Mouse (Mus musculus) kidney, adult 2 months (tissue): ENCODE measurements around the gene Rbfox1.

Source experiments
- CTCF ChIP-seq: fragments of 200-500 bp; conservative IDR thresholded peaks from 2 replicates; pipeline ENCODE4 v1.5.1; 2011; ENCODE audit warnings: low read depth, mild to moderate bottlenecking, control low read depth, low read length, moderate library complexity, mixed read lengths; ENCODE audit not compliant: insufficient read depth, insufficient read length
- POLR2A ChIP-seq: fragments of 200-500 bp; IDR thresholded peaks from one replicate; pipeline ENCODE4 v1.6.1; 2011; ENCODE audit warnings: low read depth, low read length, control low read depth

DNA sequence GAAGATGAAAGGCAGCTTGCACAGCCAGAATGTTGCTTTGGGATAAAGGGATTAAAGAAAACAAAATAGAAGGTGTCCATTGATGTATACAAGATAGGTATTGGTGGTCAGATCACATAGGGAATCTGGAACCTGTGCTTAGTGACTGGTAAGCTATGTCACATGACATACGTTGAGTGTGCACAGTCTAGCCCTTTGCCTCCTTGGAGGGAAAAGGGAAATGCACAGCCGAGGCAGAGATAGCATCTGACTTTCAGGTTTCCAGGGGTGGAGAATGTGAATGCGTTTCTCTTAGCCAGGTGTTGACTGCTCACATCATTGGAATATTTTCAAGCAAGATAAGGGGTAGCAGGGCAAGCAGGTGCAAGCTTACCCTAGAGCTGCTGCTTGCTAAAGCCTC lies 1230.8 kb downstream of the Rbfox1 start:
- no peak for TF ChIP-seq POLR2A
- TF ChIP-seq CTCF = no peak
